Mouse (Mus musculus) v-Abl transformed pro-B cells (cell line): Measurements from ENCODE around the gene Hist1h1e.

ENCODE experiments used
- in situ Hi-C, 2 experiments: fragments of 400-800 bp; cut with MboI; formaldehyde crosslinking; loops; one replicate each; pipeline ENCODE4 v1.15.1; 2025; ENCODE audit not compliant: unreplicated experiment in 2 of 2

The Hist1h1e gene

GRCm38 (mm10) chr13:23593051-23593770 lies 29.1 kb downstream of the Hist1h1e start:
- in situ Hi-C loops, result loop anchor here (5.0 to 25.0 kb wide), 5 partner anchors 66 to 1806 kb away; partner anchors contain the start of genes Hist1h2ah (in 2 of the 2), Hist1h2bk (in 2 of the 2), Abt1 (in 1 of the 2) and Hist1h1b (in 1 of the 2)

GRCm38 (mm10) chr13:23592614-23593013 lies 29.7 kb downstream of the Hist1h1e start:
- in situ Hi-C loops, result loop anchor here (5.0 to 25.0 kb wide), 5 partner anchors 65 to 1805 kb away; partner anchors contain the start of genes Hist1h2ah (in 2 of the 2), Hist1h2bk (in 2 of the 2), Abt1 (in 1 of the 2) and Hist1h1b (in 1 of the 2)

- in situ Hi-C loops, result loop anchor here (5.0 to 25.0 kb wide), 5 partner anchors 65 to 1805 kb away; partner anchors contain the start of genes Hist1h2ah (in 2 of the 2), Hist1h2bk (in 2 of the 2), Abt1 (in 1 of the 2) and Hist1h1b (in 1 of the 2)
Observed at GRCm38 (mm10) chr13:23591886-23592285, 30.5 kb downstream of the Hist1h1e start.

GRCm38 (mm10) chr13:23591206-23591605 lies 31.2 kb downstream of the Hist1h1e start:
- in situ Hi-C loops, result loop anchor here (5.0 to 25.0 kb wide), 5 partner anchors 64 to 1804 kb away; partner anchors contain the start of genes Hist1h2ah (in 2 of the 2), Hist1h2bk (in 2 of the 2), Abt1 (in 1 of the 2) and Hist1h1b (in 1 of the 2)

- in situ Hi-C loops, result loop anchor here (5.0 to 25.0 kb wide), 5 partner anchors 35 to 1800 kb away; partner anchors contain the start of genes Hist1h1b (in 1 of the 2), Hist1h1e (in 1 of the 2), Hist1h2af (in 1 of the 2) and Hist1h2an (in 1 of the 2)
Observed at GRCm38 (mm10) chr13:23586940-23587225, 35.5 kb downstream of the Hist1h1e start.

- in situ Hi-C loops, result loop anchor here (5.0 to 25.0 kb wide), 5 partner anchors 36 to 1799 kb away; partner anchors contain the start of genes Hist1h1b (in 1 of the 2), Hist1h1e (in 1 of the 2), Hist1h2af (in 1 of the 2) and Hist1h2an (in 1 of the 2)
Observed at GRCm38 (mm10) chr13:23586099-23586939, 36.0 kb downstream of the Hist1h1e start.

GRCm38 (mm10) chr13:23585442-23586098 lies 36.8 kb downstream of the Hist1h1e start:
- in situ Hi-C loops, result loop anchor here (5.0 to 25.0 kb wide), 5 partner anchors 37 to 1798 kb away; partner anchors contain the start of genes Hist1h1b (in 1 of the 2), Hist1h1e (in 1 of the 2), Hist1h2af (in 1 of the 2) and Hist1h2an (in 1 of the 2)

- in situ Hi-C loops, result loop anchor here (5.0 to 25.0 kb wide), 5 partner anchors 37 to 1798 kb away; partner anchors contain the start of genes Hist1h1b (in 1 of the 2), Hist1h1e (in 1 of the 2), Hist1h2af (in 1 of the 2) and Hist1h2an (in 1 of the 2)
Observed at GRCm38 (mm10) chr13:23585029-23585441, 37.3 kb downstream of the Hist1h1e start.

GRCm38 (mm10) chr13:23584331-23584730 lies 38.0 kb downstream of the Hist1h1e start:
- in situ Hi-C loops, result loop anchor here (25.0 kb wide), 2 partner anchors 328 to 1797 kb away; partner anchors contain the start of genes Hist1h1b (in 1 of the 2), Hist1h2an (in 1 of the 2), Hist1h2bp (in 1 of the 2) and Hist1h3i (in 1 of the 2)

GRCm38 (mm10) chr13:23583387-23584068 lies 38.8 kb downstream of the Hist1h1e start:
- in situ Hi-C loops, result loop anchor here (25.0 kb wide), 2 partner anchors 329 to 1796 kb away; partner anchors contain the start of genes Hist1h1b (in 1 of the 2), Hist1h2an (in 1 of the 2), Hist1h2bp (in 1 of the 2) and Hist1h3i (in 1 of the 2)

GRCm38 (mm10) chr13:23582219-23583056 lies 39.9 kb downstream of the Hist1h1e start:
- in situ Hi-C loops, result loop anchor here (25.0 kb wide), 2 partner anchors 330 to 1795 kb away; partner anchors contain the start of genes Hist1h1b (in 1 of the 2), Hist1h2an (in 1 of the 2), Hist1h2bp (in 1 of the 2) and Hist1h3i (in 1 of the 2)

GRCm38 (mm10) chr13:23581408-23582218 lies 40.7 kb downstream of the Hist1h1e start, which contains the start of gene Hist1h4d:
Gene Hist1h4d (plus strand): TSS chr13:23581598.
- in situ Hi-C loops, result loop anchor here (25.0 kb wide), 2 partner anchors 331 to 1794 kb away; partner anchors contain the start of genes Hist1h1b (in 1 of the 2), Hist1h2an (in 1 of the 2), Hist1h2bp (in 1 of the 2) and Hist1h3i (in 1 of the 2)

GRCm38 (mm10) chr13:23577835-23578234 lies 44.5 kb downstream of the Hist1h1e start:
- in situ Hi-C loops, result loop anchor here (25.0 kb wide), 2 partner anchors 334 to 1791 kb away; partner anchors contain the start of genes Hist1h1b (in 1 of the 2), Hist1h2an (in 1 of the 2), Hist1h2bp (in 1 of the 2) and Hist1h3i (in 1 of the 2)

- in situ Hi-C loops, result loop anchor here (25.0 kb wide), 2 partner anchors 335 to 1790 kb away; partner anchors contain the start of genes Hist1h1b (in 1 of the 2), Hist1h2an (in 1 of the 2), Hist1h2bp (in 1 of the 2) and Hist1h3i (in 1 of the 2)
Observed at GRCm38 (mm10) chr13:23576906-23577639, 45.3 kb downstream of the Hist1h1e start.

- in situ Hi-C loops, result loop anchor here (25.0 kb wide), 2 partner anchors 336 to 1789 kb away; partner anchors contain the start of genes Hist1h1b (in 1 of the 2), Hist1h2an (in 1 of the 2), Hist1h2bp (in 1 of the 2) and Hist1h3i (in 1 of the 2)
Observed at GRCm38 (mm10) chr13:23576351-23576881, 45.9 kb downstream of the Hist1h1e start.
